ENCODE assay signal across 9 mouse cellular contexts in the genomic region with DNA sequence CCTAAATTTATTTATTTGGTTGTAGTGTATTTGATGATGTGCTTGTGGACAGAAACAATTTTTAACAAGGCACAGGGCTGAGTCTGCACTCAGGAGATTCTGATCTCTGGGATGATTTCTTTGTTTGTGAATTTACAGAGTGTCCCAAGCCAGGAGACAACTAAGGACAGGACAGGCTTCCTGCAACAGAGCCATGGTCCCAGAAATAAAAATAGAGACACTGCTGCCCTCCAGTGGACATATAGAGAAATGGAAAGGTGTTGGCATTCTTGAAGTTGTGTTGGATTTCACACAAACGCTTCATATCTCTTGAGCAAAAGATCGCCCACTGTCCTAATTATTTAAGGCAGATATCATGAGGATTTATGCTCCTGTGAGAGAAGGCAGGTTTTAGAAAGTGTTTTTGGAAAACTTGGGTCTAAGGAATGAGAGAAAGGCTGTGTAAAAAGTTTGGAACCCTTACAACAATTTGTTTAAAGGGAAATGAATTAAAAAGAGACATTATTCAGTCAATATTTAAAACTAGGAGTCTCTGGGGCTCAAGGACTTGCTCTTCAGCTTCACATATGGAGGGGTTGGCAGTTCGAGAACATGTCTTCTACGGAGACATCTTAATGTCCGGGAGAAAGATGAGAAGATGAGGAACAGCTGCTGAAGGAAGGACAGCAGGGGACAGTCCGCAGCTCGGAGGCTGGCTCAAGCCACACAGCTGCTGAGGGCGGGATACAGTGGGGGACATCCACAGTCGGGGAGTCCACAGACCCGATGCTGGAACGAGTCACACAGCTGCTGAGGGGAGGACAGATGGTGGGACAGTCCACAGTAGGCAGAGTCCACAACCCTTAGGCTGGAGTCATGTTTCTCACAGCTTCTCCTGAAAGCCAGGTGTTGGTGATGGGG.
A peak's percentile ranks its signal among the peaks of the same experiment; 100 is the strongest.
DNase-seq lines count a peak whose midpoint lies in the region; ATAC-seq and TF ChIP-seq lines count a peak whose summit lies in the region.
"Had no signal": no experiment of that assay in that cellular context is flagged by ENCODE, and none has a peak within 500 bp of the region (broad histone marks: within the 10 kb centered on the region; RNA-seq: fewer than 3 reads in every experiment).

No protein-coding gene starts in this region.

- no peak overlapping the region for H3K9ac ChIP-seq in kidney, embryonic 15.5 days
- H3K9ac ChIP-seq in stomach, postnatal 0 days (ENCODE audit: low read length) = no peak overlapping the region
- H3K9ac ChIP-seq: limb, embryonic 12.5 days had no signal

- H3K4me1 ChIP-seq in kidney, embryonic 15.5 days = peaks cover 8% of the 10 kb centered on the region; the same call in 1 of the 2 replicates
- H3K4me1 ChIP-seq in stomach, postnatal 0 days (replicated peaks; ENCODE audit: control insufficient read depth, insufficient read depth) = no peaks in the 10 kb centered on the region
- H3K4me1 ChIP-seq: limb, embryonic 12.5 days had no signal

- peak; percentile 88 for ATAC-seq in frontal cortex, adult (ENCODE audit: low TSS enrichment)
- ATAC-seq in kidney, embryonic 15.5 days (replicated peaks; ENCODE audit: low FRiP score) = peak; percentile 82
- peak; percentile 60 for ATAC-seq in megakaryocyte, adult 5-6 weeks (ENCODE audit: poor library complexity, severe bottlenecking)
- ATAC-seq in stomach, postnatal 0 days (ENCODE audit: low FRiP score, low TSS enrichment) = no peak

- no peaks in the 10 kb centered on the region for H3K9me3 ChIP-seq in kidney, embryonic 15.5 days (replicated peaks)
- no peaks in the 10 kb centered on the region for H3K9me3 ChIP-seq in stomach, postnatal 0 days (ENCODE audit: control insufficient read depth, low read length)
- H3K9me3 ChIP-seq: limb, embryonic 12.5 days had no signal

- DNase-seq in heart, adult 11 months = peak; percentile 92
- DNase-seq in heart, postnatal 25 days (ENCODE audit: low spot score) = no peak
- DNase-seq in CD4-positive helper T cell, adult 2 months (ENCODE audit: low read depth, low spot score) = peak; percentile 36
- peak; percentile 5 for DNase-seq in c-Kit-negative CD71-positive TER-119-positive erythroid progenitor cells, embryonic 14.5 days (ENCODE audit: low read depth, low spot score)
- DNase-seq in stomach, postnatal 0 days (ENCODE audit: low spot score) = no peak

- TF ChIP-seq EP300 in stomach, postnatal 0 days (optimal IDR thresholded peaks at IDR 0.05) = no peak

- no peaks in the 10 kb centered on the region for H3K36me3 ChIP-seq in kidney, embryonic 15.5 days
- H3K36me3 ChIP-seq in stomach, postnatal 0 days (ENCODE audit: control insufficient read depth, insufficient read depth, low read length) = no peaks in the 10 kb centered on the region
- H3K36me3 ChIP-seq: limb, embryonic 12.5 days had no signal

- WGBS in kidney, embryonic 15.5 days = 27% methylated on average over 11 of the region's 11 CpGs
- 29% methylated on average over 11 of the region's 11 CpGs for whole genome bisulfite sequencing in stomach, postnatal 0 days

- H3K27me3 ChIP-seq in kidney, embryonic 15.5 days = no peaks in the 10 kb centered on the region
- no peaks in the 10 kb centered on the region for H3K27me3 ChIP-seq in stomach, postnatal 0 days (ENCODE audit: control insufficient read depth, insufficient read depth, low read length)
- H3K27me3 ChIP-seq: limb, embryonic 12.5 days had no signal

- intact Hi-C loops in heart, postnatal 25 days (cut with DNase I) = loop anchor here (5.0 kb wide), 2 partner anchors 584 to 754 kb away; a partner anchor contains a TSS

- TF ChIP-seq CTCF in stomach, postnatal 0 days (IDR thresholded peaks at IDR 0.05; ENCODE audit: low read depth) = peak; percentile 90

- peak overlapping the region; percentile 24 for H3K4me2 ChIP-seq in kidney, embryonic 15.5 days
- H3K4me2 ChIP-seq in stomach, postnatal 0 days (replicated peaks; ENCODE audit: low read depth) = no peak overlapping the region
- H3K4me2 ChIP-seq: limb, embryonic 12.5 days had no signal

- no peak overlapping the region; the same call in 1 of the 2 replicates for H3K27ac ChIP-seq in kidney, embryonic 15.5 days
- no peak overlapping the region for H3K27ac ChIP-seq in stomach, postnatal 0 days (replicated peaks)
- H3K27ac ChIP-seq: limb, embryonic 12.5 days had no signal

- H3K4me3 ChIP-seq in kidney, embryonic 15.5 days (replicated peaks) = no peak overlapping the region
- H3K4me3 ChIP-seq in stomach, postnatal 0 days (ENCODE audit: low read depth, low read length) = no peak overlapping the region
- H3K4me3 ChIP-seq: limb, embryonic 12.5 days had no signal

Comparison
In these comparisons a context has a peak if more than half of its experiments do, and no peak if none do; other contexts are left out.
1. DNase-seq: peak in heart, adult 11 months (single experiment), CD4-positive helper T cell, adult 2 months (single experiment) and c-Kit-negative CD71-positive TER-119-positive erythroid progenitor cells, embryonic 14.5 days (single experiment); none in heart, postnatal 25 days (single experiment) and stomach, postnatal 0 days (single experiment).